Mouse (Mus musculus): ENCODE results near the gene Slc35f2.

- no peak for TF ChIP-seq CTCF (IDR thresholded peaks at IDR 0.05)
- TF ChIP-seq EP300 (IDR thresholded peaks at IDR 0.05): no peak
Observed at GRCm38 (mm10) chr9:53852158-53852557, 80.8 kb downstream of the Slc35f2 start.

Data from lung, postnatal 0 days (tissue).